Comparison of ENCODE assay signal across 18 mouse cellular contexts in genomic region chr5:22025746-22026145, GRCm38 (mm10).
DNase-seq lines count a peak whose midpoint lies in the region; ATAC-seq and TF ChIP-seq lines count a peak whose summit lies in the region.
"Had no signal": no experiment of that assay in that cellular context is flagged by ENCODE, and none has a peak within 500 bp of the region (broad histone marks: within the 10 kb centered on the region; RNA-seq: fewer than 3 reads in every experiment).

No protein-coding gene starts in this region.

- no peak for TF ChIP-seq CTCF in bone marrow, adult 2 months (IDR thresholded peaks at IDR 0.05; ENCODE audit: control insufficient read depth, insufficient read depth, low read length)

- no peak overlapping the region for H3K27ac ChIP-seq in kidney, embryonic 15.5 days
- H3K27ac ChIP-seq in bone marrow, adult 2 months (ENCODE audit: control insufficient read depth, insufficient read depth, low read depth, low read length, poor library complexity): peak overlapping the region; percentile 33; the same call in 1 of the 2 replicates
- H3K27ac ChIP-seq: embryonic facial prominence, embryonic 12.5 days; gastrocnemius, adult 2 months; heart, adult 2 months; heart, embryonic 15.5 days; lung, embryonic 15.5 days; midbrain, embryonic 13.5 days had no signal

- H3K9me3 ChIP-seq in kidney, embryonic 15.5 days (replicated peaks): no peaks in the 10 kb centered on the region
- H3K9me3 ChIP-seq: embryonic facial prominence, embryonic 12.5 days; heart, embryonic 15.5 days; lung, embryonic 15.5 days; midbrain, embryonic 13.5 days had no signal

- H3K4me1 ChIP-seq in kidney, embryonic 15.5 days: no peaks in the 10 kb centered on the region
- H3K4me1 ChIP-seq in bone marrow, adult 2 months (ENCODE audit: control insufficient read depth, insufficient read depth, low read length): no peaks in the 10 kb centered on the region; the same call in 1 of the 2 replicates
- H3K4me1 ChIP-seq: embryonic facial prominence, embryonic 12.5 days; heart, embryonic 15.5 days; lung, embryonic 15.5 days had no signal

- H3K4me2 ChIP-seq in kidney, embryonic 15.5 days: no peak overlapping the region
- H3K4me2 ChIP-seq: embryonic facial prominence, embryonic 12.5 days; heart, embryonic 15.5 days; lung, embryonic 15.5 days; midbrain, embryonic 13.5 days had no signal

- no peak overlapping the region for H3K9ac ChIP-seq in kidney, embryonic 15.5 days
- H3K9ac ChIP-seq: embryonic facial prominence, embryonic 12.5 days; forebrain, postnatal 0 days; heart, embryonic 15.5 days; lung, embryonic 15.5 days; midbrain, embryonic 13.5 days had no signal

- ATAC-seq in kidney, embryonic 15.5 days (replicated peaks; ENCODE audit: low FRiP score): no peak
- ATAC-seq: forebrain, postnatal 0 days; midbrain, embryonic 13.5 days had no signal

- intact Hi-C loops in gastrocnemius, postnatal 14 days (cut with DNase I; ENCODE audit: low total_unique reads): no loop called here
- intact Hi-C loops in heart, postnatal 25 days (cut with DNase I): no loop called here

- H3K4me3 ChIP-seq in kidney, embryonic 15.5 days (replicated peaks): no peak overlapping the region
- no peak overlapping the region for H3K4me3 ChIP-seq in bone marrow, adult 2 months (replicated peaks; ENCODE audit: control insufficient read depth, low read depth, low read length)
- H3K4me3 ChIP-seq: embryonic facial prominence, embryonic 12.5 days; gastrocnemius, adult 2 months; heart, adult 2 months; heart, embryonic 15.5 days; lung, embryonic 15.5 days; midbrain, embryonic 13.5 days had no signal

- no peak for TF ChIP-seq POLR2A in bone marrow, adult 2 months (IDR thresholded peaks at IDR 0.05; ENCODE audit: borderline replicate concordance, control insufficient read depth, low read depth, low read length)

- H3K27me3 ChIP-seq in kidney, embryonic 15.5 days: no peaks in the 10 kb centered on the region
- H3K27me3 ChIP-seq: embryonic facial prominence, embryonic 12.5 days; heart, embryonic 15.5 days; lung, embryonic 15.5 days; midbrain, embryonic 13.5 days had no signal

- peak; percentile 18 for DNase-seq in adrenal gland, postnatal 10 days
- DNase-seq in adrenal gland, adult 18-20 months (ENCODE audit: low spot score in 2 of 2): no peak
- DNase-seq in kidney, postnatal 14 days: peak; percentile 9
- peak; percentile 67 for DNase-seq in cerebellum, adult 8-10 months
- DNase-seq in gastrocnemius, postnatal 14 days: no peak
- DNase-seq in heart, postnatal 25 days (ENCODE audit: low spot score): no peak
- DNase-seq: forebrain, postnatal 0 days; gastrocnemius, adult 2 months; heart, adult 2 months; liver; retina, postnatal 1 day; thymus, adult 2 months had no signal

- H3K36me3 ChIP-seq in kidney, embryonic 15.5 days: no peaks in the 10 kb centered on the region
- H3K36me3 ChIP-seq: embryonic facial prominence, embryonic 12.5 days; heart, embryonic 15.5 days; lung, embryonic 15.5 days; midbrain, embryonic 13.5 days had no signal

- 89% methylated on average over 4 of the region's 4 CpGs for WGBS in kidney, embryonic 15.5 days
- 75% methylated on average over 4 of the region's 4 CpGs for WGBS in bone marrow, adult 2 months

Comparison
In these comparisons a context has a peak if more than half of its experiments do, and no peak if none do; other contexts are left out.
1. DNase-seq: peak in adrenal gland, postnatal 10 days (single experiment), kidney, postnatal 14 days (single experiment) and cerebellum, adult 8-10 months (single experiment); none in adrenal gland, adult 18-20 months (0 of 2), gastrocnemius, postnatal 14 days (single experiment) and heart, postnatal 25 days (single experiment).